Mouse (Mus musculus) 3T3-L1 (cell line): ENCODE measurements at regions not wholly inside any gene's neighbourhood (a gene's known extent, or its start where the extent isn't known, plus 50 kb on each side); places are given as distances from the start of the nearest gene placed in this dataset.

ENCODE experiments used
- DNase-seq: peaks from one replicate; pipeline ENCODE4 v3.0.0-alpha.2; 2015; ENCODE audit warnings: low read depth, low spot score

DNA sequence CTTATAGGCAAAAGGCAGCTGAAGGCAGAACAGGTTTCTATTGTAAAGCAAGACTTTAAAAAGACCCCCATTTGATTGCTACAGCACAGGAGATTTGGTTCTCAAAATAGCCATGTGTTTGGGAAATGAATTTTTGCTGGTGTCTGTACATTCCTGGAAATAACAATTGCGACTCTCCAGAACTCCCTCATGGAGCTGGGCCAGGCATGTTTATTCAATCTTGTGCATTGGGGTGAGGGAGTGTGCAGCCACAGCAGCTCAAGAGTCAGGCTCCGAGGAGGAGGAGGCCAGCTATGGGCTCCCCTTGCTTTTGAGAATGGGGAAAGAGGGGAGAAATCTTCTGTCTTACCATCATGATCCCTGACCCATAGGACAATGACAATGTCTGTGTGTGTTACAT lies 51.9 kb upstream of the Habp2 start:
- no peak for DNase-seq
